Mouse (Mus musculus): ENCODE measurements around the gene Rhobtb1. TPM values are rescaled to one million over a fixed set of nuclear protein-coding genes. Genes with fewer than 3 reads are reported as not detected.

Gene Rhobtb1
- polyA plus RNA-seq, 1 experiment from 2014 or later = 18.3 TPM

GRCm38 (mm10) chr10:69258588-69258987, 107.4 kb downstream of the Rhobtb1 start:
- Histone ChIP-seq H3K9me3 (ENCODE audit: control insufficient read depth, low read length) (no peaks in the 10 kb centered on the region), H3K4me3 (ENCODE audit: low read depth, low read length) (no peak overlapping the region), H3K36me3 (ENCODE audit: control insufficient read depth, insufficient read depth, low read length) (no peaks in the 10 kb centered on the region), H3K27me3 (ENCODE audit: control insufficient read depth, insufficient read depth, low read length) (no peaks in the 10 kb centered on the region), H3K9ac (ENCODE audit: low read depth, low read length) (no peak overlapping the region), H3K27ac (ENCODE audit: low read depth, low read length) (no peak overlapping the region), H3K4me1 (replicated peaks; ENCODE audit: control insufficient read depth, insufficient read depth, low read length) (no peaks in the 10 kb centered on the region), H3K4me2 (replicated peaks; ENCODE audit: low read depth, low read length) (no peak overlapping the region)
- DNase-seq (ENCODE audit: low spot score) (no peak), ATAC-seq (ENCODE audit: low FRiP score) (no peak)
- WGBS = 87% methylated on average over 9 of the region's 9 CpGs

GRCm38 (mm10) chr10:69259161-69259560, 107.9 kb downstream of the Rhobtb1 start:
- DNase-seq (ENCODE audit: low spot score) = no peak
- 76% methylated on average over 2 of the region's 2 CpGs for WGBS
- no peaks in the 10 kb centered on the region for H3K4me1 ChIP-seq (replicated peaks; ENCODE audit: control insufficient read depth, insufficient read depth, low read length)

GRCm38 (mm10) chr10:69259929-69260328, 108.7 kb downstream of the Rhobtb1 start:
- Histone ChIP-seq H3K4me1 (replicated peaks; ENCODE audit: control insufficient read depth, insufficient read depth, low read length) (no peaks in the 10 kb centered on the region), H3K9ac (ENCODE audit: low read depth, low read length) (no peak overlapping the region), H3K27ac (ENCODE audit: low read depth, low read length) (no peak overlapping the region), H3K4me2 (replicated peaks; ENCODE audit: low read depth, low read length) (no peak overlapping the region), H3K9me3 (ENCODE audit: control insufficient read depth, low read length) (no peaks in the 10 kb centered on the region), H3K36me3 (ENCODE audit: control insufficient read depth, insufficient read depth, low read length) (no peaks in the 10 kb centered on the region), H3K27me3 (ENCODE audit: control insufficient read depth, insufficient read depth, low read length) (no peaks in the 10 kb centered on the region), H3K4me3 (ENCODE audit: low read depth, low read length) (no peak overlapping the region)
- DNase-seq (ENCODE audit: low spot score) (no peak), ATAC-seq (ENCODE audit: low FRiP score) (no peak)
- WGBS = 91% methylated on average over 8 of the region's 8 CpGs

More at GRCm38 (mm10) chr10:69259161-69259560, 107.9 kb downstream of the Rhobtb1 start:
- H3K4me3 ChIP-seq (ENCODE audit: low read depth, low read length) = no peak overlapping the region
- H3K27ac ChIP-seq (ENCODE audit: low read depth, low read length) = no peak overlapping the region
- H3K27me3 ChIP-seq (ENCODE audit: control insufficient read depth, insufficient read depth, low read length) = no peaks in the 10 kb centered on the region
- no peaks in the 10 kb centered on the region for H3K36me3 ChIP-seq (ENCODE audit: control insufficient read depth, insufficient read depth, low read length)
- H3K9ac ChIP-seq (ENCODE audit: low read depth, low read length) = no peak overlapping the region
- H3K9me3 ChIP-seq (ENCODE audit: control insufficient read depth, low read length) = no peaks in the 10 kb centered on the region
- no peak overlapping the region for H3K4me2 ChIP-seq (replicated peaks; ENCODE audit: low read depth, low read length)
- no peak for ATAC-seq (ENCODE audit: low FRiP score)

GRCm38 (mm10) chr10:69262918-69263822, 111.9 kb downstream of the Rhobtb1 start:
- Histone ChIP-seq H3K27ac (ENCODE audit: low read depth, low read length) (no peak overlapping the region), H3K9me3 (ENCODE audit: control insufficient read depth, low read length) (no peaks in the 10 kb centered on the region), H3K4me2 (replicated peaks; ENCODE audit: low read depth, low read length) (no peak overlapping the region), H3K4me1 (replicated peaks; ENCODE audit: control insufficient read depth, insufficient read depth, low read length) (no peaks in the 10 kb centered on the region), H3K9ac (ENCODE audit: low read depth, low read length) (no peak overlapping the region), H3K4me3 (ENCODE audit: low read depth, low read length) (no peak overlapping the region), H3K27me3 (ENCODE audit: control insufficient read depth, insufficient read depth, low read length) (no peaks in the 10 kb centered on the region), H3K36me3 (ENCODE audit: control insufficient read depth, insufficient read depth, low read length) (no peaks in the 10 kb centered on the region)
- ATAC-seq (ENCODE audit: low FRiP score) = no peak
- WGBS = 84% methylated on average over 14 of the region's 14 CpGs
- DNase-seq (ENCODE audit: low spot score) = no peak

GRCm38 (mm10) chr10:69263906-69264305, 112.7 kb downstream of the Rhobtb1 start:
- Histone ChIP-seq H3K9me3 (ENCODE audit: control insufficient read depth, low read length) (no peaks in the 10 kb centered on the region), H3K4me3 (ENCODE audit: low read depth, low read length) (no peak overlapping the region), H3K27me3 (ENCODE audit: control insufficient read depth, insufficient read depth, low read length) (no peaks in the 10 kb centered on the region), H3K4me1 (replicated peaks; ENCODE audit: control insufficient read depth, insufficient read depth, low read length) (no peaks in the 10 kb centered on the region), H3K9ac (ENCODE audit: low read depth, low read length) (no peak overlapping the region), H3K36me3 (ENCODE audit: control insufficient read depth, insufficient read depth, low read length) (no peaks in the 10 kb centered on the region), H3K27ac (ENCODE audit: low read depth, low read length) (no peak overlapping the region), H3K4me2 (replicated peaks; ENCODE audit: low read depth, low read length) (no peak overlapping the region)
- DNase-seq (ENCODE audit: low spot score) (peak; percentile 22), ATAC-seq (ENCODE audit: low FRiP score) (0 out of 2 replicates have a peak, but pooled peaks have one; percentile 43)
- 76% methylated on average over 2 of the region's 2 CpGs for WGBS

- Histone ChIP-seq H3K9me3 (ENCODE audit: control insufficient read depth, low read length) (no peaks in the 10 kb centered on the region), H3K4me1 (replicated peaks; ENCODE audit: control insufficient read depth, insufficient read depth, low read length) (no peaks in the 10 kb centered on the region), H3K4me2 (replicated peaks; ENCODE audit: low read depth, low read length) (no peak overlapping the region), H3K9ac (ENCODE audit: low read depth, low read length) (no peak overlapping the region), H3K27me3 (ENCODE audit: control insufficient read depth, insufficient read depth, low read length) (no peaks in the 10 kb centered on the region), H3K4me3 (ENCODE audit: low read depth, low read length) (no peak overlapping the region), H3K27ac (ENCODE audit: low read depth, low read length) (no peak overlapping the region), H3K36me3 (ENCODE audit: control insufficient read depth, insufficient read depth, low read length) (peaks cover 4% of the 10 kb centered on the region)
- 92% methylated on average over 15 of the region's 15 CpGs for WGBS
- ATAC-seq (ENCODE audit: low FRiP score) (no peak), DNase-seq (ENCODE audit: low spot score) (no peak)
Measured at GRCm38 (mm10) chr10:69265421-69265820, 114.2 kb downstream of the Rhobtb1 start.

- Histone ChIP-seq H3K36me3 (ENCODE audit: control insufficient read depth, insufficient read depth, low read length) (peaks cover 4% of the 10 kb centered on the region), H3K9me3 (ENCODE audit: control insufficient read depth, low read length) (no peaks in the 10 kb centered on the region), H3K27ac (ENCODE audit: low read depth, low read length) (no peak overlapping the region), H3K9ac (ENCODE audit: low read depth, low read length) (no peak overlapping the region), H3K4me2 (replicated peaks; ENCODE audit: low read depth, low read length) (no peak overlapping the region), H3K4me1 (replicated peaks; ENCODE audit: control insufficient read depth, insufficient read depth, low read length) (no peaks in the 10 kb centered on the region), H3K4me3 (ENCODE audit: low read depth, low read length) (no peak overlapping the region), H3K27me3 (ENCODE audit: control insufficient read depth, insufficient read depth, low read length) (no peaks in the 10 kb centered on the region)
- no peak for ATAC-seq (ENCODE audit: low FRiP score)
- no peak for DNase-seq (ENCODE audit: low spot score)
- WGBS = 42% methylated on average over 10 of the region's 10 CpGs
Measured at GRCm38 (mm10) chr10:69268061-69268643, 116.9 kb downstream of the Rhobtb1 start.

- H3K4me3 ChIP-seq (ENCODE audit: low read depth, low read length) = no peak overlapping the region
- H3K36me3 ChIP-seq (ENCODE audit: control insufficient read depth, insufficient read depth, low read length) = peaks cover 4% of the 10 kb centered on the region
- no peak overlapping the region for H3K27ac ChIP-seq (ENCODE audit: low read depth, low read length)
- 66% methylated on average over 10 of the region's 10 CpGs for WGBS
- H3K9ac ChIP-seq (ENCODE audit: low read depth, low read length) = no peak overlapping the region
- no peaks in the 10 kb centered on the region for H3K4me1 ChIP-seq (replicated peaks; ENCODE audit: control insufficient read depth, insufficient read depth, low read length)
- H3K27me3 ChIP-seq (ENCODE audit: control insufficient read depth, insufficient read depth, low read length) = no peaks in the 10 kb centered on the region
- ATAC-seq (ENCODE audit: low FRiP score) (no peak), DNase-seq (ENCODE audit: low spot score) (no peak)
- no peaks in the 10 kb centered on the region for H3K9me3 ChIP-seq (ENCODE audit: control insufficient read depth, low read length)
- no peak overlapping the region for H3K4me2 ChIP-seq (replicated peaks; ENCODE audit: low read depth, low read length)
Measured at GRCm38 (mm10) chr10:69271436-69271835, 120.2 kb downstream of the Rhobtb1 start.

GRCm38 (mm10) chr10:69274275-69274674, 123.0 kb downstream of the Rhobtb1 start:
- H3K36me3 ChIP-seq (ENCODE audit: control insufficient read depth, insufficient read depth, low read length) = peaks cover 4% of the 10 kb centered on the region
- no peak overlapping the region for H3K27ac ChIP-seq (ENCODE audit: low read depth, low read length)
- no peak for ATAC-seq (ENCODE audit: low FRiP score)

More at GRCm38 (mm10) chr10:69274275-69274674, 123.0 kb downstream of the Rhobtb1 start:
- Histone ChIP-seq H3K4me1 (replicated peaks; ENCODE audit: control insufficient read depth, insufficient read depth, low read length) (no peaks in the 10 kb centered on the region), H3K4me2 (replicated peaks; ENCODE audit: low read depth, low read length) (no peak overlapping the region), H3K4me3 (ENCODE audit: low read depth, low read length) (no peak overlapping the region), H3K27me3 (ENCODE audit: control insufficient read depth, insufficient read depth, low read length) (no peaks in the 10 kb centered on the region), H3K9me3 (ENCODE audit: control insufficient read depth, low read length) (no peaks in the 10 kb centered on the region), H3K9ac (ENCODE audit: low read depth, low read length) (no peak overlapping the region)
- WGBS = 50% methylated on average over 5 of the region's 5 CpGs
- no peak for DNase-seq (ENCODE audit: low spot score)

All from hindbrain, embryonic 11.5 days (tissue).